Mouse (Mus musculus): ENCODE measurements around the gene Stim1.

The Stim1 gene

DNA sequence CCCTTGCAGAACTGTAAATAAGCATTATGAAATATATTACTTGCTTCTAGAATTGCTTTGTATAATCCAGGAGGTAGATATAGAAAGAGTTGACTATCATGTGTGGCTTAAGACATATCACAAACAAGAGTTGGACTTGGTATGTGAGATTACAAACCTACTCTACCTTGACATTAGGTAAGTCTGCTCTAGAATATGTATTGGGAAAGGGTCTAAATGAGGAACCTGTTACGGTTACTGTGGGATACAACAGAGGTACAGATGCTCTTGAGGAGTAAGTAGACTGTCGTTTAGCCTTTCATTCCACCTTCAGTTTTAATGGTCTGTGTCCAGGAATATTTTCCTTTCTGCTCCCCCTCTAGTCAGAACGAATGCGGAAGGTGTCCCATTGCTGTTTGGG lies 34.9 kb downstream of the Stim1 start:
- DNase-seq (ENCODE audit: low read depth, low spot score) = no peak

DNA sequence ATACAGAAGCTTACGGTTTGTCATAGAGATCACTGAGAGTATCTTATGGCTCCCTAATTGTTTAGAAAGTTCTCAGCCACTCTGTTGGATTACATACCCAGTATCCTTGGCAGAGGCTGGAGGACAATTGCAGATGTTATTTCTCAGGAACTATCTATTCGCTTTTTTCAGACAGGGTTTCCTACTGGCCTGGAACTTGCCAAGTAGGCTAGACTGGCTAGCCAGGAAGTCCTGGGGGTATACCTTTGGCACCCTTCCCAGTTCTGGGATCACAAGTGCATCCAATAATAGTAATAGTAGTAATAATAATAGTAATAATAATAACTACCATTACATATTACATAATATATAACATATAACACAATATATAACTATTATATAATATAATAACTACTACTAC lies 38.0 kb downstream of the Stim1 start:
- DNase-seq (ENCODE audit: low read depth, low spot score) = no peak

DNA sequence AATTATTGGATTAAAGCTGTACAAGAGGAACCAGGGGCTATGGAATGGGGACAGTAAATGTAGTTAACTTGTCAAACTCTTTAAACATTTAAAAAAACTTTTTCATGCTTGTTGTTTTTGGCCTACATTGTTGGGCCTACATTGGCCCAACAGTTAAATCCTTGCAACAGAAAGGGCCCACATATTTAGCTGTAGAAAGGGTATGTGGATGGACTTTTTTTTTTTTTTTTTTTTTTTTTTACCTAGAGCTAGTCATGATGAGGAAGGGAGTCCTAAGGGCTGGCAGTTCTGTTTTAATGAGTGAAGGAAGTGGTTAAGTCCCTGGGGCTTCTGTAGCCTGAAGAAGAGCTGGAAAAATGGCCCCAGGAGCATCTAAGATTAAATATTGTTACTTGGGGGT lies 42.7 kb downstream of the Stim1 start:
- no peak for DNase-seq (ENCODE audit: low read depth, low spot score)

GRCm38 (mm10) chr7:102310821-102311220 lies 43.2 kb downstream of the Stim1 start:
- no peak for DNase-seq (ENCODE audit: low read depth, low spot score)

GRCm38 (mm10) chr7:102312840-102313534 lies 45.4 kb downstream of the Stim1 start:
- DNase-seq (ENCODE audit: low read depth, low spot score) = no peak

DNA sequence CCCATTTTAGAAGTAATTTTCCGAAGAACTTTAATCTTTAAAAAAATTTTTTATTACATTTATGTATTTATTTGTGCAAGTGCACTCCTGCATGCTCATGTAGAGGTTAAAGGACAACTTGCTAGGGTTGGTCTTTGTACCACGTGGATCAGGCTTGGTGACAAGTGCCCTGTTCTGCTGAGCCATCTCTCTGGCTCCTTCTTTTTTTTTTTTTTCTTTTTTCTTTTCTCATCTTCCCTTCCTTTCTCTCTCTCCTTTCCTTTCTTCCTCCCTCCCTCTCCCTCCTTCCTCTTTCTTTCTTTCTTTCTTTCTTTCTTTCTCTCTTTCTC lies 45.9 kb downstream of the Stim1 start:
- no peak for DNase-seq (ENCODE audit: low read depth, low spot score)

DNA sequence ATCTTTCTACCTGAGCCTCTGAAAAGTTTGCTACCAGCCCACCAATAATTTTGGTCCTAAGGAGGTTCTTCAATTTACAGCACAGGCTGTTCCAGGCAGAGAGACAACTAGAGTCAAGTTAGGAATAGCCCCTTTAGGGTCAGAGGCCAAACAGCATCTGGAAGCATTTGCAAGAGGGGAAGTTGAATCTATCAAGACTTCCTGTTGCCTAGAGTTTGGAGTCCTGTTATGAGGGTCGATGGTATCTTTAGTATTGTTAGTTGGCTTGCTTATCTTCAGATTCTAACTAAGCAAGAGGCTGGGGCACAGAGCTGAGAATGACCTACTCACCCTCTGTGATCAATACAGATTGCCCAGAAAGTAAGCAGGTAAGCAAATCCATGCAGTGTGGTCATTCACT lies 46.5 kb downstream of the Stim1 start:
- no peak for DNase-seq (ENCODE audit: low read depth, low spot score)

GRCm38 (mm10) chr7:102314908-102315307 lies 47.3 kb downstream of the Stim1 start:
- DNase-seq (ENCODE audit: low read depth, low spot score) = no peak

DNA sequence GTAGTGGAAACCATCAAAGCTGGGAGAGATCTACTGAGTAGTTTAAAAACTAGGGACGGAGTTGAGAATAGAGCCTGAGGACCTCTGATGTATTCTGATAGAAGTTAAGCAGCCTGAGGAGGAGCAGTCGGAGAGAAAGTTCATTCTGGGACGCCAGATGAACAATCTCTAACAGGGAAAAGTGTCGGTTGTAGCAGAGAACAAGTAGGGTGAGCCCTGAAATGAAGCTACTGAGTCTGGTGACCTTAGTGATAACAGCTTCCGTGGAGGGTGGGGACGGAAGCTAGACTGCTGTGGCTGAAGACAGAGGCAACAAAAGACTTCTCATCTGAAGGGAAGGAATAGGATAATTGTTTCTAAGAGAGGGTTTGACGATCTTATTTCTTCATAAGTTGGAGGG lies 47.8 kb downstream of the Stim1 start:
- DNase-seq (ENCODE audit: low read depth, low spot score) = no peak

GRCm38 (mm10) chr7:102317583-102318168 lies 50.1 kb downstream of the Stim1 start:
- DNase-seq (ENCODE audit: low read depth, low spot score) = no peak

DNA sequence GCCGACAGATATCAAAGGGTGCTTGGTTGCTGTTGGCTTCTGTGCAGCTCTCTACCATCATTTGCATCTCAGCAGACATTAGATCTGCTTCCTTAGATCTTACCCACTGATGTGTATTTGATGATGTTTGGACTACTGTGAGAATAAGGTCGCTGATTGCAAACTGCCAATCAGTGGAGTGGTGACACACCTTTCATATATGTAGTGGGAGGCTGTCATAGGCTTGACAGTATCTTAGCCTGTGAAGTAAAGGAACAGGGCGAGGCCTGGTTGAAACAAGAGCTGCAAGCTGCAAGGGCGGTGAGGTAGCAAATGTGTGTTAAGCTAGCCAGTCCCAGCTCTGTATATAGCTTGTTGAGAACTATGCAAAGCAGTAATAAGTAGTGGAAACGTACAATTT lies 54.5 kb downstream of the Stim1 start:
- no peak for DNase-seq (ENCODE audit: low read depth, low spot score)

DNA sequence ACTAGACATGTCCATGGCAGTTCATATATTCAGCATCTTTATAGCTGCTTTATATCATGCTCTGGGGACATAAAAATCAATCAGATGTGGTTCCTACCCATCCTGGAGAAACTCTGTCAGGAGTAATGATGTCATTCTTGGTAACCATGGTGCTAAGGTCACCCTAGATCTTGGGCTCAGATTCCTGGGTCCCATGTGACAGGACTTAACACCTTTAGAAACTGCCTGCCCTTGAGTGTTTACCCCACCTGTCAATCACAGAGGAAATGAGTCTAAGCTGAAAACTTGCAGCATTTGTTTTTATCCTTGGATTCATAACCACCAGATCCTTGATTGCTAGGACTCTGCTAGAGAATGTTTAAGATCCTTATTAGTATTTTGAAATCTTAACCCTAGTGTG lies 58.7 kb downstream of the Stim1 start:
- no peak for DNase-seq (ENCODE audit: low read depth, low spot score)

DNA sequence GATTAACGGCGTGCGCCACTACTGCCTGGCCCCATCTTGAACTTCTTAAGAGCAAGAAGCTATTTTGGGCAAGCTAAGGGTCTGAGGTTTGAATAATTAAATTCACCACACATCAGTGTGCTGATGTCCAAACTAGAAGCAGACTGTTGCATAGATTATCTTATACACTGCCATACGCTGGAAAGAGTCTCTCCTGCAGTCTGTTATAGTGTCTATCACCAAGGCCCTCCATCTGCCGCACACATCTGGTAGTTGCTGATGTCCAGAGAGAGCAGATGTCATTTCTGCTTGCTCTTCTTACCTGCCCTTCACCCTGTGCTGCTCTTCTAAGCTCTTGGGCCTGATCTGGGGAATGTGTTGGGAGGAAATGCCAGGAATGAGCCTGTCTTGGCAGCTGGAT lies 62.7 kb downstream of the Stim1 start:
- no peak for DNase-seq (ENCODE audit: low read depth, low spot score)

DNA sequence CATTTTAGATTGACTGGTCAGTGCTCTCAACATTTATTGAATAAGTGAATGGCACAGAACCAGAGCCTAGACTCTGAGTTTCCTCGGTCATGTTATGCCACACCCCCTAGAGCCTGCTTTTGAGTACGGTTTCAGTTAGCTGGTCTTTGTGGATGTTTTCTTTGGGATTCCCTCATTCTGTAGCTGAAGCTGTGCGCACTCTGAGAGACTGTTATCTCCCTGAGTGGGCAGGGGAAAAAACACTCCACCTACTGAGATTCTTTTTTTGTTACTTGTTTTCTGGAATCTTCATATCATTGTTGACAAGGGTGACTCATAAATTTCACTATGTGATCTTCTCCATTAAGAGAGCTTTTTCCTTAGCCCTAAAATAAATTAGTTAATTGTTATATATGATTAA lies 63.9 kb downstream of the Stim1 start:
- peak; percentile 29 for DNase-seq (ENCODE audit: low read depth, low spot score)

GRCm38 (mm10) chr7:102333741-102334140 lies 66.1 kb downstream of the Stim1 start:
- DNase-seq (ENCODE audit: low read depth, low spot score) = no peak

DNA sequence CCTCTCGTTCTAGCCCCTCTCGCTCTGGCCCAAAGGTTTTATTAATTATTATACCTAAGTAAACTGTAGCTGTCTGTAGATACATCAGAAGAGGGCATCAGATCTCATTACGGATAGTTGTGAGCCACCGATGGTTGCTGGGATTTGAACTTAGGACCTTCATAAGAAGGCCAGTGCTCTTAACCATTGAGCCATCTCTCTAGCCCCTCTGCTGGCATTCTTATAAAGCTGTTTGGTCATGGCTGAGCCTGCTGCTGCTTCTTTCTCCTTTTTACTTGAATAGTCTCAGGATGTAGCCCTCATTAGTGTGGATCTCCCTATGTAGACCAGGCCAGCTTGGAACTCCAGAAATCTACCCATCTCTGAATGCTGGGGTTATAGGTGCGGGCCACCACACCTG lies 69.7 kb downstream of the Stim1 start:
- no peak for DNase-seq (ENCODE audit: low read depth, low spot score)

DNA sequence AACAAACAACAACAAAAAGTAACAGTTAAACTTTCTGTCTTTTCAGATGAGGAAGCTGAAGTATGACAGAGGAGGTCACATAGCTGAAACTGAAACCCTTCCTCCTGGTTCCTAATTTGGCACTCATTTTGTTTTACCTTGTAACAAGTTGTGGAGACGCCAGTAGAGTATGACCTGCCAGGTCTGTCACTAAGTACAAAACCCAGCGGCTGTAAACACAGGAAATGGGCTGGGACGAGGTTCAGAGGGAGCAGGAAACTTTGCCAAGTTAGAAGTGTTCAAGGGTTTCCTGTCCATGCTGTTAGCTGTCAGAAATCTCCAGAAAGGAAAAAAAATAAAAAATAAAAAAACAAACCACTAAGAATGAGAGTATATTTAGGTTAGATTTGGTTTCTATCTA lies 70.3 kb downstream of the Stim1 start:
- no peak for DNase-seq (ENCODE audit: low read depth, low spot score)

DNA sequence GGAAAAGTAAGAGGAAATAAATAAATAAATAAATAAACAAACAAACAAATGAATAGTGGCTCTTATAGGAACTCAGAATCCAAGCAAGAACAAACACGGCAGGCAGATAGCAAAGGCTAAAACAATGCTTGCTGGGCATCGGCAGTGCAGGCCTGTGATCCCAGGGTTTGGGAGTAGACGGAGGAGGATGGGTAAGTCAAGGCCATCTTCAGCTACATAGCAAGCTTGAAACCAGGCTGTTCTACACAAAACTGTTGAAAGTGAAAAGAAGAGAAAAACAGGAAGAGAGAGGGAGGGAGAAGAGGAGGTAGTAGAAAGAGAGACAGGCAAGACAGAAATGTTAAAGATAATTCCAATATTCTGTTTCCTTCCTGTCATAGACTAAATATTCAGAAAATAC lies 71.3 kb downstream of the Stim1 start:
- no peak for DNase-seq (ENCODE audit: low read depth, low spot score)

GRCm38 (mm10) chr7:102345893-102346292 lies 78.3 kb downstream of the Stim1 start:
- DNase-seq (ENCODE audit: low read depth, low spot score) = no peak

- no peak for DNase-seq (ENCODE audit: low read depth, low spot score)
These were observed 79.7 kb downstream of the Stim1 start for GRCm38 (mm10) chr7:102347327-102347726.

DNA sequence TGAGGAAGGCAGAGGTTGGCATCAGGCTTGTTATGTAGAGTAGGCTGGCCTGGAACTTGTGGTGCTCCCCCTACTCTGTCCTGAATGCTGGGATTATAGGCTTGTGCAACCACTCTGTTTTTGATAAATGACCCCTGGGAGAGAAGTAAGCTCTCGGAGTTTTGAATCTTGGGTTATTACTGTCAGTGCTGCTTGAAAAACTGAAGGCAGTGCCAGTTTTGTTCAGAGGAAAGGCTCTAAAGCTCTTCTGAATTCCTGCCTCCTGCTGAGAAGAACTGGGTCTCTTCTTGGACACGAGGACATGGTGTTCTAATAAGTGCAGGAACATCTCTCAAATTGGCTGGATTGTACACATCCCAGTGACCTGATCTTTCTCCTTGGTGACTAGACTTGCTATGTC lies 81.1 kb downstream of the Stim1 start:
- no peak for DNase-seq (ENCODE audit: low read depth, low spot score)

DNA sequence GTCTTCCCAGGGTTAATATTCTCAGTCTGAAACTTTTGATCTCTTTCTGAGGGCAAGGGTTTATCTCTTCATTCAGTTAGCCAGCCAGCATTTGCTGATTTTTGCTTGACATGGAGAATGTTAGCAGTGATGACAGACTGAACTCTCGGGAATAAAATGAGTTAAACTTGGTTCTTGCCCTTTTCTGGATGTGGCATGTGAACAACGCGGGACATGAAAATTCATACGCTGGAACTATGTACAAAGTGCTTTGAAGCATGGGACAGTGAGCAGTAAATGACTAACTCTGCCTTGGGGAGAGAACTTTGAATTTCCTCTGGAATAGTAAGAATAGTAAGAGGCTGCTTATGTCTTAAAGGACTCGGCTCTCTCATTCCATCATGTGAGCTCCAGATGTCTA lies 81.6 kb downstream of the Stim1 start:
- no peak for DNase-seq (ENCODE audit: low read depth, low spot score)

- no peak for DNase-seq (ENCODE audit: low read depth, low spot score)
These were observed 85.8 kb downstream of the Stim1 start for GRCm38 (mm10) chr7:102353420-102353819.

DNA sequence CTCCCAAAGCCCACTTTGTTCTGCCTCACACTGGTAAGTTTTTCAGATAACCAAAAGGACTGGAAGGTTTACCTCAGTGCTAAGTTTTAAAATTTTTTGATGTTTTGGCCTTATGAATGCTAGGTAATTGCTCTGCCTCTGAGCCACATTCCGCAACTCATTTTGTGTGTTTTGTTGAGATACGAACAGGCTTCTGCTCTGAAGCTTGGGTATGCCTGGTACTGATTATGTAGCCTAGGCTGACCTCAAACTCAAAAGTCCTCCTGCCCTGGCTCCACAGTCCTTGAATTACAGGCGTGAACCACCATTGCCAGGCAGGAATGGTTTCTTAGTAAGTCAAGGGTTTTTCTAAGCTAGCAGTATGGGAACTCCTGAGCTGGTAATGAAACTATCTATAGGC lies 90.5 kb downstream of the Stim1 start:
- DNase-seq (ENCODE audit: low read depth, low spot score) = no peak

All from telencephalon, adult 2 months (tissue).